Mouse (Mus musculus) liver, adult 2 months (tissue): ENCODE results near the gene Stxbp5l.

Experiments used
- CTCF ChIP-seq: fragments of 200-500 bp; IDR thresholded peaks from 2 replicates; pipeline ENCODE4 v1.5.1; 2011; ENCODE audit warnings: low read depth, low read length, control low read depth
- POLR2A ChIP-seq: fragments of 200-500 bp; IDR thresholded peaks from 2 replicates; pipeline ENCODE4 v1.6.1; 2011; ENCODE audit warnings: low read length, control low read depth; ENCODE audit not compliant: insufficient read depth; ENCODE audit errors: extremely low read depth

- TF ChIP-seq CTCF = no peak
- no peak for TF ChIP-seq POLR2A
Observed at GRCm38 (mm10) chr16:37425434-37425833, 40.7 kb upstream of the Stxbp5l start.
